Mouse (Mus musculus): ENCODE data around the gene Aox2. TPM values are rescaled to one million over a fixed set of nuclear protein-coding genes. Genes with fewer than 3 reads are reported as not detected.

Aox2 gene
- polyA plus RNA-seq, 1 experiment, result 0.01 TPM

DNA sequence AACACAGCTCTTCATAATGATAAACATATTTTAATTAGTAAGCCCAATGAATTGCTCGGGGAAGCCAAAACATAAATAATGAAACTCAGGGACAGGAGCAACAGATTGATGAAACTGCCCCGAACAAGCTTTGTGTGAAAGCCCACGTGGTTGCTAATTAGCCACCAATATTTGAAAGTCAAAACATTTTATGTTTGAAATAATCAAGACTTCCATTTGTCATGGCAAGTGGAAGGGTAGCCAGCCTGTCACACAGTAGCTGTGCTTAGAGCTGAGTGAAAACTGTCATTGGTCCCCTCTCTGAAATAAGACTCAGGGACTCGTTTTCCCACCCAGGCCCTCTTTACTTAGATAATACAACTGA is 3.5 kb downstream of the Aox2 start:
- WGBS, result 78% methylated on average over 4 of the region's 4 CpGs
- no peak for DNase-seq (ENCODE audit: low read depth, low spot score)

DNA sequence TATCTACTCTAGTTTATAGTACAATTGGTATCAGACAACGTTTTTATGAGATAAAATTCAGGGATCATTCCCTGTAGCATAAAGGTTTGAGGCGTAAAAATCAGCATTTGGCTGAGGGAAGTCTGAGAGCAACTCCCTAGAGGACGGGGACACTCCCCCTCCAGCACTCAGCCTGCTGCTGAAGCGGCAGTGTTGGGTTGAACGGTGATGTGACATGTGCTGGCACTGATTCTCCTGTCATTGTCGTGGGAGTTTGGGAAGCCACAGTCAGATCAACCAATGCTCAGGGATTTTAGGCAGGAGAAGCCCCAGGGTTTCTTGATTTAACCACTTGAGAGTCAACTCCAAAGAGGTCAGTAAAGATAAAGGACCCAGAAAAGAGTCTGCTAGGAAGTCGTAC is 6.4 kb downstream of the Aox2 start:
- WGBS, result 54% methylated on average over 7 of the region's 7 CpGs
- no peak for DNase-seq (ENCODE audit: low read depth, low spot score)

DNA sequence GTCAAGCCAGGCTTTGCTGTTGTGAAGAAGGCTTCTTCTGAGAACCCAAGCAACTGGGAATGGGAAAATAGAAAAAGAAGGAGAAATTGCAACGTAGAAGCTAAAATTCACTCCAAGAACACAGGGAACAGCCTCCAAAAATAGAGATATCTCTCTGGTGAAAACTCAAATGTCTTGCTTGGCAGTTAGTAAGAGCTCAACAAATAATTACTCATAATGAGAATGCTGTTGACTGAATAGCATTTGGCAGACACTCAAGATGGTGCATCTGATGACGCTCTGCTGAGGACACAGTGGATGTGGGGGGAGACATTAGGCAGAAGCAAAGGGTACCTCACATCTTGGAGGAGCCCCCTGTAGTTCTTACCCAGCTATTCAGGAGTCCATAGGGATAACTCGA is 10.0 kb downstream of the Aox2 start:
- 80% methylated on average over 3 of the region's 3 CpGs for WGBS

DNA sequence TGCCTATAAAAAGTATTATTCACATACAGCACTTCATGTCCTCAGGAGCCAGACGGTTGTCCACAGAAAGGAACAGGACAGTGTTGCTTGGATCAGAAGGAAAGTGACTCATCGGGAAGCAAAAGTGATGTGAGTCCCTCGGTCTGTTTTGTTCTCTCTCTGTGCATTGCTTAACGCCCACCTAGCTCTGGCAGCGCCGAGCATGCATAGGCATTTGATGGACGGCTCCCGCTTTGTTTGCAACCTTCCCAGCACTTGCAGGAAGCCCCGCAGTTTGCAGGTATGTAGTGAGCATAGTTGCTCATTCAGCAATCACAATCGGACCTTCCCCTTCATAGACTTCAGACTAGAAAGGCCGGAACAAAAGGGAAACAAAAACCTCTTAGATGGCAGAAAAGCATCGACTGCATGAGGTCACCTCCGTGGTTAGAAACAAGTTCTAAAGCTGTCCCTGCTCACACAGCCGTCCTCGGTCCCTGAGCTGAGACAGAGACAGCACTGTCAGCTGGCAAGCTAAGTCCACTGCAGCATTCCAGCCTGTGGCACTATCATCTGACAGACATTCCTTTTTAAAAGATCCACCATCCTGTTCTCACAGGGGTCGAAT is 11.8 kb downstream of the Aox2 start:
- no peak for DNase-seq (ENCODE audit: low read depth, low spot score)
- 46% methylated on average over 16 of the region's 16 CpGs for WGBS

More for the DNA sequence above, 10.0 kb downstream of the Aox2 start:
- DNase-seq (ENCODE audit: low read depth, low spot score), result no peak

DNA sequence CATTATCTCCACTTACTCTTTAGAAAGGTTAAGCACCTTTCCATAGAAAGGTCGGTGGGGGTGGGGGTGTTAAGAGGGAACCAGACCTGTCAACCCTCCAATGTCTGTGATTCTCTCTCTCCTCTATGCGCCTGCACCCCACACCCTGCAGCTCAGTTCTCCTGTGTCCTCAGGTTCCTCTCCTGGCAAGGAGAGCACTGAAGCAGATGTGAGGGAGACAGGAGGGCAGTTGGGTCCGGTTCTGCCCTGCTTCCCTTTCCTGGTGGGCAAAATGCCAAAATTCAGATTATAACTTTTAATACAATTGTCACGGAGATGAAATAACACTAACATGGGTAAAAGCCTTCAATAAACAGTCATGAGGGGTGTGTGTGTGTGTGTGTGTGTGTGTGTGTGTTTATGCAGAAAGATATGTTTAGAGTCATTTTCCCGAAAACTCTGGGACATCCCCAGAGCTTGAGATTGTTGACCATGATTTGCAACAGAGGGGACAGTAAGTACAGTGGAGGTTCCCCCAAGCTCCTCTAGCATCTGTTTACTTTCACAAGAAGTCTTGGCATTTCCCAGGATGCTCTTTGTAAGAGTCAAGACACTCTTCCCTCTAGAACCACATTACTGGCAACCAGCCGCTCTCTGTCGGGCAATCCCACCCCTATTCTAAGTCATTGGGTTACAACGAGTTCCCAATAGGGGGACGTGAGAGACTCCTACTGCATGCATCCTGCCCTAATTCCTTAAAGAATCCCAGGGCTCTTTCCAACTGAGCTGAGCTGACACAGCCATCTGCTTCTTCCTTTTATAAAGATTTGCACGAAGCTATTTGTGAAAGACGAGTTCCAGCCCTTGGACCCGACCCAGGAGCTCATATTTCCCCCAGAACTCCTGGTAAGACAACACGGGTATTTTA is 13.5 kb downstream of the Aox2 start:
- 24% methylated on average over 13 of the region's 13 CpGs for WGBS
- no peak for DNase-seq (ENCODE audit: low read depth, low spot score)

DNA sequence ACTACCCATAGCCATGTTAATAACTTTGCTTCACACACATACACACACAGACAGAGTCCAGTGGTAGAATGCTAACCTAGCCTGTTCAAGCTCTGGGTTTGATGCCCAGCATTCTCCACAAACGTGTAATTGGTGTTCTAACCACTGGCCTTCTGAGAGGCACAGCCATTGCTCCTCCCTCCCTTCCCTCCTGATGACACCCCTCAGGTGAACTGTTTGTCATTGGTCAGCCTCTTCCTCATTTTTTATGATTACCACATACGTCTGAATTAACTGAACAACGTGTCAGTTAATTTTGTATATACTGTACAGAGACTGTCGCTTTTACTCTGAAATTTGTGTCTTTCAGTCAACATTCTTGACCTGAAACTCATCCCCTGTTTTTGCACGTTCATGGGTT is 16.6 kb downstream of the Aox2 start:
- no peak for DNase-seq (ENCODE audit: low read depth, low spot score)
- WGBS, result 66% methylated on average over 5 of the region's 5 CpGs

DNA sequence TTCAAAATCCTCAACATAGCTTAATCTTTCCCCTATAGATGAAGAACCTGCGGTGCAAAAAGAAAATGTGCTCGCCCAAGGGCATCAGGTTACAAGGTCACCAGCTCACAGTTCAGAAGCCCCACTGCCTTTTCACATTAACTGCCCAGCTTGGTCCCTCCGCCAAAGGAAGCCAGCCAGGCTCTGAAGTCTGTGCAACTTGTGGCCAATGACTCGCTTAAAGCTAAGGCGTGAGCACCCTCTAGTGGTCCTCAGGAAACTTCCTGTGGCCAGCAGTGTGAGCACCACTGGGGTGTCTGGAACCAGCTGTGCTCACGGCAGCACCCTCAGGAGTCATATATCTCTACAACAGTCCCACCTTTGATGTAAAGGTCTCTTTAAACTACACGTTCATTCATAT is 18.2 kb downstream of the Aox2 start:
- DNase-seq (ENCODE audit: low read depth, low spot score), result peak; percentile 70
- WGBS, result 7% methylated on average over 7 of the region's 7 CpGs

DNA sequence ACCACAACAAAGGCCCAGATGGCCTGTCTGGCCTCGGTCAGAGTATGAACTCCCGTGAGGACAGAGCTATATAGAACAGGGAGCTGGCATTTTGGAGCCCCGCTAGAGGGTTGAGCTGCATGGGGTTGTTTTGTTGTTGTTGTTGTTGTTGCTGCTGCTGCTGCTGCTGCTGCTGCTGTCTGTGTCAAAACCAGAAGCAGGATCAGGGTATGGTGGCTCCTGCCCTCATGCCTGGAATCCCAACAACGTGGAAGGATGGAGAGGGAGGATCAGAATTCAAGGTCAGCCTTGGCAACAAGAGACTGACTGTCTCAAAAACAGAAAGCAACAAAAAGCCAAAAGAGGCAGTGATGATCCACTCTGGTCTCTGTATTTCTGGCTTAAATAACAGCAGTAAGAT is 18.7 kb downstream of the Aox2 start:
- DNase-seq (ENCODE audit: low read depth, low spot score), result no peak
- WGBS, result 54% methylated on average over 4 of the region's 4 CpGs

DNA sequence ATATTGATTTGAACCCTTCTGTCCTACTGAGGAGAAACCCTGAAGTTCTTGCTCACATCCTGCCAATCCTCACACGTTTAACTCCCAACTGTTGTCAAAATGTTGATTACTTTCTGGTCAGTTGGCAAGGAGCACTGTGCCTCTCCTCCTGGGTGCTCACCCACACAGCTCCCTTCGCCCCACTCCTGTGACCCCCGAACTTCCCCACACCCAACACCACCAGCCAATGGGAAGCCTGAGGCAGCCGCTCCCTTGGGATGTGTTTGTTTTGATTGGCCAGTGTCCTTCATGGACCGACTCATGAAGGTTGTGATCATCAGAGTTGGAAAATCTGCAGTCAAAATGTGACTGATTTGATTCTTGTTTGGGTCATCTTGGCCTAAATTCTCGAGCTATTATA is 20.2 kb downstream of the Aox2 start:
- no peak for DNase-seq (ENCODE audit: low read depth, low spot score)
- WGBS, result 62% methylated on average over 6 of the region's 6 CpGs

DNA sequence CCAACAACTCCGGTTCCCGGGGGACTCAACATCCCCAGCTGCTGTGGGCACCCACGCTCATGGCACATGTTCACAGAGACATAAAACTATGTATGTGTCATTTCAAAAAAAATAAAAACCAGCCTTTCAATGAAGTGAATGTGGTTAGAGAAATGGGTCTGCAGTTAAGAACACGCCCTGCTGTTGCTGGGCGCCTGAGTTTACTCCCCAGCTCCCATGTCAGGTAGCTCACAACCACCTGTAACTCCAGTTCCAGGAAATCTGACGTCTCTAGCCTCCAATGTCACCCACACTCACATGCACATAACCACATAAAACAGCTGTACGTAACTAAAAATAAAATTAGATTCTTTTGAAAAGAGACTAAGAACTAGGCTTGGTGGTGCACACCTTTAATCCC is 22.9 kb downstream of the Aox2 start:
- 84% methylated on average over 7 of the region's 7 CpGs for WGBS
- DNase-seq (ENCODE audit: low read depth, low spot score), result no peak

DNA sequence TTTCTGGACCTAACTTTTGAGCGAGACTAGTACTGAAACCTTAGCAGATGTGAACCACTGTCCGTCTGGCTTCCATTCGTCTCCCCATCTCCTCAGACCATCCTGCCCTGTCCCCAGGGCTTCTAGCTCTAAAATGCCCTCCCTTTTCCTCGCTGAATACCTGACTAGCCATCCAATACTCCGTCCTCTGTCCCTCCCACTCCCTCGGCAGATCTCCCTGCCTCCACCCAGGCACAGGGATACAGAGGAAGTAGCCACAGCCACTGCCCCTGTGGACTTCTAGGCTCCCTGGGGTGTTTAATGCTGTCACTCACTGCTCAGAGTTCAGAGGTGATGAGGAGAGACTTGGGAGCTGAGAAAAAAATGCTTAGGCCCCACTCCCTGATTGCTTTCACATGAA is 23.9 kb downstream of the Aox2 start:
- DNase-seq (ENCODE audit: low read depth, low spot score), result no peak
- WGBS, result 81% methylated on average over 6 of the region's 6 CpGs

DNA sequence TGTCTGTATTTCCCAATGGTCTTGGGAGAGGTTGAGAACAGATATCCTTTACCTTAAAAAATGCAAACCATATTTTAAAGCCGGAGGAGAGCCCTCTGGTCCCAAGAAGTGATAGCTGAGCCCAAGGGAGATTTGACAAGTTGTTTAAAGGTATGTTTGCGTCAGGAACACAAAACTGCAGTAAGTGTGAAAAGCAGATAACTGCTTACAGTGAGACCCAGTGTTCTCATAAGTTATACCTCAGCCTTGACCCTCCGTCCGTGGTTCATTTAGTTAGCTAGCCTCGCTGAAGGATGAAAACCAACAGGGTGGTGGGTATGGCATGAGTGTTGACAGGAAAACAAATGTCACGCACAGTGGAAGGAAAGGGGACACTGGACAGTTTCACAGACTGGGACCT is 24.9 kb downstream of the Aox2 start:
- WGBS, result 94% methylated on average over 6 of the region's 6 CpGs
- DNase-seq (ENCODE audit: low read depth, low spot score), result no peak

DNA sequence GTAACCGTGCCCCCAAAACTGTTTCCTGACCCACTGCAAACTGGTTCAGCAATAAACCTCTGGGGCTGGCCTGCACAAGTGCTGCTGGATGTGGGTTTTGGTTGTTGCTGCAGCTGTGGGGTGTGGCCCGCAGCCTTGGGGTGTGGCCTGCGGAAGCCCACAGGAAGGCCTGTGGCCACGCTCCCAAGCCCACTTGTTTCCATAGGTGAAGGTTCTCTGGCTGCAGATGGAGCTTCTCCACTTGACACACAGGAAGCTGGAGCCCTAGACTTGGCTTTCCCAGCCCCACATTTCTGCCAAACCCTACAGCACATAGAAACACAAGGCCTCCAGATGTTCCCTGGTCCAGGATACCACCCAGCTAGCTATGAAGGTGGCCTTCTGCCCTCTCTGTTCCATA is 25.6 kb downstream of the Aox2 start:
- no peak for DNase-seq (ENCODE audit: low read depth, low spot score)
- WGBS, result 17% methylated on average over 4 of the region's 4 CpGs

DNA sequence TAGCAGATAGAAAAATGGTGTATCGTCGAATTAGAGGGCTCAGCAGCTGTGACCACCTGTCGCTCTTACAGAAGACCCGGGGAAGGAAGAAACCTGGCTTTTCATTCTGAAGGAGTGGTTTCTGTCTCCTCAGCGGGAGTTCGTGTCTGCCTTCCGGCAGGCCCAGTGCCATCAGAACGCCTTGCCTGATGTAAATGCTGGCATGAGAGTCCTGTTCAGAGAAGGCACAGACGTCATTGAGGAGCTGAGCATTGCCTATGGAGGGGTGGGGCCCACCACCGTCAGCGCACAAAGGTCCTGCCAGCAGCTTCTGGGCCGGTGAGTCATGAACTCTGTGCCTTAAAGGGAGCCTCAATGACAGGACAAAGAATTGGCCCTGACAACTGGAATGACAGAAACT is 26.2 kb downstream of the Aox2 start:
- WGBS, result 20% methylated on average over 12 of the region's 12 CpGs
- DNase-seq (ENCODE audit: low read depth, low spot score), result peak; percentile 44

DNA sequence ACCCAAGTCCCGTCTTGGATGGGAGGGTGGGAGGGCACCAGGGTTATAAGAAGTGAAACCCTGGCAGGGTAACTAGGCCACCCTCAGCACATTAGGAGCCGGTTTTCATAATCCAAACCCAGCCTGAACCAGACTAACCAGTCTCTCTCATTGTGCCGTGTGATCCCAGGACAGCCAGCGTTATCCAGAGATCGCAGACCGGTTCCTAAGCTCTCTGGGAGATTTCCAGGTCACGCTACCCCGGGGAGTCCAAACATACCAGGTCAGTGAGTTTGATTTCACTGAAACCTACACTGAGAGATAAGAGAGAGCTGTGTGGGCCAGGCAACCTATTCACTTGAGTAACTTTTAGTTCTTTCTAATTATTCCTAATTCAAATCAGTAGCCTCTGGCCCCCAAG is 29.1 kb downstream of the Aox2 start:
- 74% methylated on average over 8 of the region's 8 CpGs for WGBS
- no peak for DNase-seq (ENCODE audit: low read depth, low spot score)

DNA sequence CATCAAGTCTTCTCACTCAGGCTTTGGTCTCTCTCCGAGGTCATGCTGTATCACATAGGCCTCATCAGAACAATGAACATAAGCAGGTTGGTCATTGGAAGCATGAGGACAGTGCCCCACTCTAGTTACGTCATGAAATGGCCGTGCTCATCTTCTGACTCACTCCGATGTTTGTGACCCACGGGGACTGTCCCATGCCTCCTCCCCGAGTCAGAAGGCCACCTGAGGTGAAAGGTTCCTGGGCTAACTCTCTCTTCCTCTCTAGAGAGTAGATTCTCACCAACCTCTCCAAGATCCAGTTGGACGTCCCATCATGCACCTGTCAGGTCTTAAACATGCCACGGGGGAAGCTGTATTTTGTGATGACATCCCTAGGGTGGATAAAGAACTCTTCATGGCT is 30.5 kb downstream of the Aox2 start:
- 87% methylated on average over 8 of the region's 8 CpGs for WGBS
- DNase-seq (ENCODE audit: low read depth, low spot score), result no peak

DNA sequence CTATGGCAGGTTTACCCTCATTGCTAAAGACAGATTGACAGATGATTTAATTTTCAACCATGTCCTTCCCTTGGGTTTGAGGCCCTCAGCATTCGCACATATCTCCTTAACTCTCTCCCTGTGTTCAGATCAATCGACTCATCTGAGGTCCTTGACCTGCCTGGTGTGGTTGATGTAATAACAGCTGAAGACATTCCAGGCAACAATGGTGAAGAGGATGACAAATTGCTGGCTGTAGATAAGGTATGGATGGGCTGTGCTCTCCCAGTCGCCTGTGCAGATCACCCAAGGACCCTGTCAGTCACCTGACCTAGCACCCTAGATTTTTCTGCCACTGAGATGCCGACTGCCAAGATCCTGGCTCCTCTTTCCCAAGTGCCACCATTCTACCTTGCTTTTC is 31.7 kb downstream of the Aox2 start:
- 90% methylated on average over 4 of the region's 4 CpGs for WGBS
- DNase-seq (ENCODE audit: low read depth, low spot score), result no peak

DNA sequence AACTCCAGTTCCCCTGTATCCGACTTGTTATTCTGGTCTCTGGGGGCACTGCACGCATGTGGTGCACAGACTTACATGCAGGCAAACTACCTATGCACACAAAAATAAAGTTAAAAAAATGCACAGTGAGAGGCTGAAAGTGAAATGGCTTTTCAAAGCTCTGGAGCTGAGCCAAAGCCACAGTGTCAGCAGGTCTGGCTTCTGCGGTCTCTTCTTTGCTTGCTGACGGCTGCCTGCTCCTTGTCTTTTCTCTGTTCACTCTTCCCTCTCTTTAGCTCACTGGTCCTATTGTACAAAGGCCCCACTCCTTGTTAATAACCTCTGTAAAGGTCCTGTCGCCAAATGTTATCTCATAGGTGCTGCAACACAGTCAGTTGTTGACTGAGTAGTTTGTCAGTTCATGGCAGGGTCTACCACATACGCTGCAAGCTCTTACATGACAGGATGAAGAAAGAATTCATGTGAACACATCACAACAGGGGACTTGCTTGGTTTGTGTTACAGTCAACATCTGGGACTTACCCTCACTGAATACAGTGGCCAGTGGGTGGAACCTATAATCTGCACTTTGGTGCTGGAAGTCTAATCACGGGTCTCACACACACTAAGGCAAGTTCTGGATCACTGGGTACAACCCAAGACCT is 33.2 kb downstream of the Aox2 start:
- WGBS, result 67% methylated on average over 7 of the region's 7 CpGs
- no peak for DNase-seq (ENCODE audit: low read depth, low spot score)

DNA sequence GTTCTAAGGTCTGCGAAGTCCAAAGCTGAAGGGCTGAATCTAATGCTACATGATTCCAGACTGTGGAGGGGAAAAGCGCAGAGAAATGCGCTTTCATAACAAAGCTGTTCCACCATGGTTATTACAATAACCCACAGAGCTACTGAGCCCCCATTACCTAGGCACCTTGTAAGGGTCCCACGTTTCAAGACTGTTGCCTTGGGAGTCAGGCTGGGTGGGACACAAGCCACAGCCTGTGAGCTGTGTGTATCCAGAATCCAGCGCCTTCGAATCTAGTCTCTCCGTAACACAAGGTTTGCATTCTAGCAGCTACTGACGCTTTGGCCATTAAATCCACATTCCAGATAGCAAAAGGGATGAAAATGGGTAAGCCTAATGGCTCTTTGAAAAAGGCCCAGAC is 35.0 kb downstream of the Aox2 start:
- no peak for DNase-seq (ENCODE audit: low read depth, low spot score)
- 92% methylated on average over 8 of the region's 8 CpGs for WGBS

DNA sequence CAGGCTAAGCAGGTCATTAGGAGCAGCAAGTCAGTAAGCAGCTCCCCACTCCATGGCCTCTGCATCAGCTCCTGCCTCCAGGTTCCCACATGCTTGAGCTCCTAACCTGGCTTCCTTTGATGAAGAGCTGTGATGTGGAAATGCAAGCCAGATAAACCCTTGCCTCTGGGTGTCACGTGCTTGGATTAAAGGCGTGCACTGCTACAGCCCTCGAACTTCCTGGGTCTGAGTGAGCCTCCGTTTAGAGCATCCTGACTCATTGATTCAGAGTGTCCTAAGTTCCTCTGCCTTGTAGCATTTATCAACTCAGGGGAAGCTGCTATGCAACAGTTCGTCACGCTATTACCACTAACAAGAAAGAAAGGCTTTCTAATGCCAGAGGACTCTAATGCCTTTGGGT is 37.4 kb downstream of the Aox2 start:
- WGBS, result 43% methylated on average over 6 of the region's 6 CpGs

DNA sequence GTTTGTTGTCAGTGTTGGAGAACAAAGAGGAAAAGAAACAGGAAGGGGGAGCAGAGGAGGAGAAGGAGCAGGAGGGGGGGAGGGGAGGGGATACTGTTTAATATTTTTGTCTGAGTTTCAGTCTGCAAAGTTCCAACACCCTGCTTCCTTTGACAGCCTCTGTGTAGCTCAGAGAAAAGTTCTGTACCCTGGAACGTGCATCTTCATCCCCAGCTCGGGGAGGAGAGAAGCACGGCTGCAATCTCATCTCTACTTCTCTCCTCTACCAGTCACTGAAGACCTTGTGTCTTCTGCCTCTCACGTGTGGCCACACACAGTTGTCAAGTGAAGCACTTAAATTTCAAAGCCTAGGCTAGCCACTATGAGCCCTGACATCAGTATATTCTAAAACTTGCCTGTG is 55.1 kb downstream of the Aox2 start:
- DNase-seq (ENCODE audit: low read depth, low spot score), result no peak
- 37% methylated on average over 4 of the region's 4 CpGs for WGBS

More for the DNA sequence above, 37.4 kb downstream of the Aox2 start:
- DNase-seq (ENCODE audit: low read depth, low spot score), result no peak
